16 mouse cellular contexts compared by ENCODE assay signal in the genomic region with DNA sequence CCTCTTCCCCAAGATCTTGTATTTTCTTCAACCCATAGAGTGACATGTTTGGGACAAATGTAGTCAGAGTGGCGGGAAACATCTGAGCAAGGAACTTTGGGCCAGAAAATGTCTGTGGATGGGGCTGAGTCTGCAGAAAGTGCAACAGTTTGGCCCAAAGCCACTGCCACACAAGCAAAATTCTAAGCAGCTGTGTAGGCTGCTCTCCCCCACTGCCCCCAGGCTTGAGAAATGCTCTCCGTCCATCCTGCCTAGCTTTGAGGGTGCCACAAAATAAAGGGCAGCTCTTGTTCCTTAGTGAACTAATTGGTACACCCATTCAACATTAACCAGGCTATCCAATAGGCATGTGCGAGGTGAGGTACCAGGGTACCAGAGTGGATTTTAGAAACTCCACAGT.
DNase-seq lines count a peak whose midpoint lies in the region; ATAC-seq and TF ChIP-seq lines count a peak whose summit lies in the region.
"Had no signal": no experiment of that assay in that cellular context is flagged by ENCODE, and none has a peak within 500 bp of the region (broad histone marks: within the 10 kb centered on the region; RNA-seq: fewer than 3 reads in every experiment).

No protein-coding gene starts in this region.

- H3K4me2 ChIP-seq in hindbrain, embryonic 11.5 days (replicated peaks; ENCODE audit: low read depth, low read length) = no peak overlapping the region
- no peak overlapping the region for H3K4me2 ChIP-seq in hindbrain, embryonic 14.5 days (replicated peaks)
- no peak overlapping the region for H3K4me2 ChIP-seq in embryonic facial prominence, embryonic 14.5 days (ENCODE audit: low read depth, low read length)
- no peak overlapping the region for H3K4me2 ChIP-seq in limb, embryonic 13.5 days (replicated peaks)
- H3K4me2 ChIP-seq: heart, embryonic 13.5 days; hindbrain, embryonic 15.5 days had no signal

- H3K27me3 ChIP-seq in hindbrain, embryonic 11.5 days (ENCODE audit: control insufficient read depth, insufficient read depth, low read length) = no peaks in the 10 kb centered on the region
- H3K27me3 ChIP-seq in hindbrain, embryonic 14.5 days (ENCODE audit: control insufficient read depth, insufficient read depth, low read length) = no peaks in the 10 kb centered on the region
- H3K27me3 ChIP-seq in embryonic facial prominence, embryonic 14.5 days (replicated peaks; ENCODE audit: control insufficient read depth, insufficient read depth, low read length) = no peaks in the 10 kb centered on the region
- H3K27me3 ChIP-seq in limb, embryonic 13.5 days = no peaks in the 10 kb centered on the region
- H3K27me3 ChIP-seq: heart, embryonic 13.5 days; hindbrain, embryonic 15.5 days; megakaryocyte, embryonic 14.5 days had no signal

- H3K4me3 ChIP-seq in hindbrain, embryonic 11.5 days (ENCODE audit: low read depth, low read length) = no peak overlapping the region
- H3K4me3 ChIP-seq in hindbrain, embryonic 14.5 days (replicated peaks; ENCODE audit: low read length) = no peak overlapping the region
- no peak overlapping the region for H3K4me3 ChIP-seq in embryonic facial prominence, embryonic 14.5 days (ENCODE audit: low read depth, low read length)
- no peak overlapping the region for H3K4me3 ChIP-seq in limb, embryonic 13.5 days
- H3K4me3 ChIP-seq in gastrocnemius, adult 2 months = no peak overlapping the region
- H3K4me3 ChIP-seq: heart, embryonic 13.5 days; hindbrain, embryonic 15.5 days; layer of hippocampus, adult 2 months; megakaryocyte, embryonic 14.5 days; myocyte had no signal

- no peak for TF ChIP-seq CTCF in gastrocnemius, adult 2 months (IDR thresholded peaks at IDR 0.05)

- intact Hi-C loops in gastrocnemius, adult 2 months (cut with DNase I) = no loop called here

- no peaks in the 10 kb centered on the region for H3K9me3 ChIP-seq in hindbrain, embryonic 11.5 days (ENCODE audit: control insufficient read depth, low read length)
- H3K9me3 ChIP-seq in hindbrain, embryonic 14.5 days (ENCODE audit: control insufficient read depth, low read length) = no peaks in the 10 kb centered on the region
- H3K9me3 ChIP-seq in embryonic facial prominence, embryonic 14.5 days (ENCODE audit: control insufficient read depth, low read length) = no peaks in the 10 kb centered on the region
- no peaks in the 10 kb centered on the region for H3K9me3 ChIP-seq in limb, embryonic 13.5 days
- H3K9me3 ChIP-seq: heart, embryonic 13.5 days; hindbrain, embryonic 15.5 days; megakaryocyte, embryonic 14.5 days had no signal

- no peak overlapping the region for H3K27ac ChIP-seq in hindbrain, embryonic 11.5 days (ENCODE audit: low read depth, low read length)
- H3K27ac ChIP-seq in hindbrain, embryonic 14.5 days = no peak overlapping the region
- peak overlapping the region; percentile 75 for H3K27ac ChIP-seq in embryonic facial prominence, embryonic 14.5 days (replicated peaks; ENCODE audit: low read depth, low read length)
- H3K27ac ChIP-seq in limb, embryonic 13.5 days = peak overlapping the region; percentile 73; the same call in 1 of the 2 replicates
- no peak overlapping the region for H3K27ac ChIP-seq in gastrocnemius, adult 2 months
- H3K27ac ChIP-seq: heart, embryonic 13.5 days; hindbrain, embryonic 15.5 days; layer of hippocampus, adult 2 months had no signal

- peak; percentile 7 for DNase-seq in hindbrain, embryonic 11.5 days (ENCODE audit: low spot score)
- no peak for DNase-seq in hindbrain, embryonic 14.5 days (ENCODE audit: low spot score)
- DNase-seq in lung, postnatal 4 days = peak; percentile 9 to 67
- no peak for DNase-seq in lung, postnatal 36 days
- peak; percentile 79 for DNase-seq in embryonic facial prominence, embryonic 14.5 days (ENCODE audit: low spot score)
- DNase-seq in cerebellum, postnatal 36 days = no peak
- no peak for DNase-seq in gastrocnemius, adult 2 months
- DNase-seq: adrenal gland, adult 8-10 months; gastrocnemius, postnatal 25 days; spleen, adult 18-20 months had no signal

- WGBS in hindbrain, embryonic 11.5 days = 75% methylated on average over 3 of the region's 3 CpGs
- 75% methylated on average over 3 of the region's 3 CpGs for WGBS in hindbrain, embryonic 14.5 days
- 43% methylated on average over 3 of the region's 3 CpGs for WGBS in embryonic facial prominence, embryonic 14.5 days
- 47% methylated on average over 3 of the region's 3 CpGs for WGBS in limb, embryonic 13.5 days

- no peak for ATAC-seq in hindbrain, embryonic 11.5 days (ENCODE audit: low FRiP score)
- no peak for ATAC-seq in hindbrain, embryonic 14.5 days (ENCODE audit: low FRiP score)
- no peak for ATAC-seq in embryonic facial prominence, embryonic 14.5 days (ENCODE audit: low read depth)
- ATAC-seq in limb, embryonic 13.5 days (ENCODE audit: low FRiP score, low read depth) = peak; percentile 68

- H3K4me1 ChIP-seq in hindbrain, embryonic 11.5 days (replicated peaks; ENCODE audit: control insufficient read depth, insufficient read depth, low read length) = no peaks in the 10 kb centered on the region
- no peaks in the 10 kb centered on the region for H3K4me1 ChIP-seq in hindbrain, embryonic 14.5 days (replicated peaks; ENCODE audit: control insufficient read depth, insufficient read depth, low read length)
- peaks cover 12% of the 10 kb centered on the region; the same call in 1 of the 2 replicates for H3K4me1 ChIP-seq in embryonic facial prominence, embryonic 14.5 days (ENCODE audit: control insufficient read depth, insufficient read depth, low read length)
- peaks cover 34% of the 10 kb centered on the region for H3K4me1 ChIP-seq in limb, embryonic 13.5 days
- H3K4me1 ChIP-seq: hindbrain, embryonic 15.5 days had no signal

- no peak overlapping the region for H3K9ac ChIP-seq in hindbrain, embryonic 11.5 days (ENCODE audit: low read depth, low read length)
- H3K9ac ChIP-seq in hindbrain, embryonic 14.5 days = no peak overlapping the region
- no peak overlapping the region for H3K9ac ChIP-seq in embryonic facial prominence, embryonic 14.5 days (ENCODE audit: low read depth, low read length)
- H3K9ac ChIP-seq in limb, embryonic 13.5 days = no peak overlapping the region
- H3K9ac ChIP-seq: heart, embryonic 13.5 days; hindbrain, embryonic 15.5 days had no signal

- no peaks in the 10 kb centered on the region for H3K36me3 ChIP-seq in hindbrain, embryonic 11.5 days (ENCODE audit: control insufficient read depth, insufficient read depth, low read length)
- no peaks in the 10 kb centered on the region for H3K36me3 ChIP-seq in hindbrain, embryonic 14.5 days (replicated peaks; ENCODE audit: control insufficient read depth, insufficient read depth)
- H3K36me3 ChIP-seq in embryonic facial prominence, embryonic 14.5 days (ENCODE audit: control insufficient read depth, insufficient read depth, low read length) = no peaks in the 10 kb centered on the region
- no peaks in the 10 kb centered on the region for H3K36me3 ChIP-seq in limb, embryonic 13.5 days
- H3K36me3 ChIP-seq: heart, embryonic 13.5 days; hindbrain, embryonic 15.5 days had no signal

Comparison
In these comparisons a context has a peak if more than half of its experiments do, and no peak if none do; other contexts are left out.
1. DNase-seq: peak in hindbrain, embryonic 11.5 days (single experiment), lung, postnatal 4 days (2 of 2) and embryonic facial prominence, embryonic 14.5 days (single experiment); none in hindbrain, embryonic 14.5 days (single experiment), lung, postnatal 36 days (single experiment), cerebellum, postnatal 36 days (0 of 2) and gastrocnemius, adult 2 months (single experiment).
2. H3K27ac ChIP-seq: peak in embryonic facial prominence, embryonic 14.5 days (single experiment) and limb, embryonic 13.5 days (single experiment); none in hindbrain, embryonic 11.5 days (single experiment), hindbrain, embryonic 14.5 days (single experiment) and gastrocnemius, adult 2 months (single experiment).